Mouse (Mus musculus): ENCODE measurements around the gene Limch1. TPM values are rescaled to one million over a fixed set of nuclear protein-coding genes. Genes with fewer than 3 reads are reported as not detected.

Limch1 gene
- polyA plus RNA-seq, 1 experiment from 2014 or later, result 61.9 TPM

DNA sequence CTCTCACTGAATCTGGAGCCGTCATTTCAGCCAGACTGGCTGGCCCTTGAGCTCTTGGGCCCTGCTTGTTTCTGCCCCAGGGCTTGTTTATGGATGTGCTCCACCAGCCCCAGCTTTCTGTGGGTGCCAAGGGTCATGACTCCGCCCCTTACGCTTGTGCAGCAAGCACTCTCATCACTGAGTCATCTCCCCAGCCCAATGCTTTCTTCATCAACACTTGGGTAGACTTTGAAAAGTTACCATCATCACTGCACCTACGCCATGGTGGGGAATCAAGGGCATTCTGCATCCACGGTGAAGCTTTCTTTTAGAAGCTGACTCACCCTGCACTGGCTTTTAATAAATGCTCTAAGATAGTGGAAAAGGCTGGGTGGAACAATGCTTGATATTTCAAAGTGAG, 97.1 kb downstream of the Limch1 start:
- Histone ChIP-seq H3K4me3 (no peak overlapping the region), H3K27me3 (no peaks in the 10 kb centered on the region), H3K27ac (no peak overlapping the region), H3K36me3 (no peaks in the 10 kb centered on the region), H3K4me1 (no peaks in the 10 kb centered on the region), H3K9me3 (no peaks in the 10 kb centered on the region), H3K4me2 (replicated peaks) (no peak overlapping the region), H3K9ac (no peak overlapping the region)
- no peak for ATAC-seq (ENCODE audit: insufficient number of reproducible peaks, insufficient read depth, low FRiP score, low TSS enrichment)
- 92% methylated on average over 5 of the region's 5 CpGs for WGBS

DNA sequence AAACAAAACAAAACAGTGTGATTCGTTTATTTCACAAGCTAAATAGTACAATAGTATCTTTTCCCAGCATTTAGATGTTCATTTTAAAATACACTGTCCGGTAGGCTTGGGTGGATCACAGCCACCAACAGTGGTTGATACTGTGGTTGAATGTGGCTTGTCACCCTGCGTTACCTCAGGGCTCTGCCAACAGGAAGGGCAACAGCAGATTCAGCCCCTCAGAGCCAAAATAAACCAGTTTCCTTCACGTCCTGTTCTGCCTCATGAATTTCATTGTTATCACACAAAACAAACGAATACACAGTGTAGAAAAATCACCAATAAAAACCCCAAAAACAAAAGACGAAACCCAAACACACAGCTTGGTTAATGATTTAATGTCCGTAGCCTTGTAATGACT, 102.5 kb downstream of the Limch1 start:
- Histone ChIP-seq H3K36me3 (no peaks in the 10 kb centered on the region), H3K27me3 (no peaks in the 10 kb centered on the region), H3K4me1 (no peaks in the 10 kb centered on the region), H3K9me3 (no peaks in the 10 kb centered on the region), H3K4me3 (no peak overlapping the region), H3K9ac (no peak overlapping the region), H3K4me2 (replicated peaks) (no peak overlapping the region), H3K27ac (no peak overlapping the region)
- WGBS, result 78% methylated on average over 7 of the region's 7 CpGs
- ATAC-seq (ENCODE audit: insufficient number of reproducible peaks, insufficient read depth, low FRiP score, low TSS enrichment), result no peak

DNA sequence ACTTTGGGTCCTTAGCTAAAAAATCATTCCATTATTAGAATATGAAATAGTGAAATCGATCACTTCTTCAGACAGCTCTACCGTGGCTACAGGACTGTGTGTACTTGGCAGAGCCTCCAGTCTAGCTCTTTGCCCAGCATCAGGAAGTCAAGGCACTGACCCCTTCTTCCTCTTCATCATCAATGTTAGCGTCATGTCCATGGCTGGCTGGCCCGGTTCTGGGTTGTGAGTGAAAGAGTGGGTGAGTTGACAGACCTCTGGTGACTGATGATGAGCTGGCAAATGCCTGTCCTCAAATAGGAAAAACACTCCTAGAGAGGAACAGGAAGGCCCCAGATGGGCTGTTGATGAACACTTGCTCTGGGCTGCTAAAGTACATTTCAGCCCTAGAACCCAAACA, 103.5 kb downstream of the Limch1 start:
- Histone ChIP-seq H3K9me3 (no peaks in the 10 kb centered on the region), H3K36me3 (no peaks in the 10 kb centered on the region), H3K9ac (no peak overlapping the region), H3K4me2 (replicated peaks) (no peak overlapping the region), H3K27me3 (no peaks in the 10 kb centered on the region), H3K27ac (no peak overlapping the region), H3K4me1 (no peaks in the 10 kb centered on the region), H3K4me3 (no peak overlapping the region)
- no peak for ATAC-seq (ENCODE audit: insufficient number of reproducible peaks, insufficient read depth, low FRiP score, low TSS enrichment)
- WGBS, result 82% methylated on average over 4 of the region's 4 CpGs

DNA sequence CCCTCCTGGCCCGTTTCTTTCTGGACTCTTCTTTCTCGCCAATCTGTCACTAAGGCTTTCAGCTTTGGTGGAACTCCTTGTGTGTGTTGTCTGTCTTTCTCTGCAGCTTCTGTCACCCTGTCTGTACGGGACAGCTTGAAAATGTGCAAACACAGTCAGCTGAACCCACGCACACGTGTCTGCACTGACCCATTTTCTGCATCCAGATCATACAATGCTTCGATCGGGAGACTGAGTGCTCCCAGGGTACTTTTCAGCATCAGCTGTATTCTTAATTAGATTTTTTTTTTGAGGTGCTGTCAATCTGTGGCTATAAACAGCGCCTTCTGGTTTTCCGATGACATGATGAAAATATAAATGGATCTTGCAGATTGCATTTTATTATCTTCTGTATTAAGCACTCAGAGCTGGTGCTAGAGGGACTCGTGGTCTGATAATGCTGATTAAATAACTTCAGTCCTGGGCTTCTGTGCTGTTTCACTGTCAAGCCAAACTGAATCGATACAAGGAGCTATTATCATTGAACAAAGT, 105.2 kb downstream of the Limch1 start:
- no peak for ATAC-seq (ENCODE audit: insufficient number of reproducible peaks, insufficient read depth, low FRiP score, low TSS enrichment)
- H3K4me1 ChIP-seq, result peaks cover 7% of the 10 kb centered on the region; the same call in 1 of the 2 replicates
- H3K36me3 ChIP-seq, result no peaks in the 10 kb centered on the region
- H3K9ac ChIP-seq, result no peak overlapping the region
- H3K9me3 ChIP-seq, result no peaks in the 10 kb centered on the region
- H3K27ac ChIP-seq, result no peak overlapping the region
- H3K4me2 ChIP-seq (replicated peaks), result no peak overlapping the region
- H3K27me3 ChIP-seq, result no peaks in the 10 kb centered on the region
- WGBS, result 79% methylated on average over 11 of the region's 11 CpGs
- no peak overlapping the region for H3K4me3 ChIP-seq

GRCm38 (mm10) chr5:66851708-66852107, 106.1 kb downstream of the Limch1 start:
- Histone ChIP-seq H3K27ac (no peak overlapping the region), H3K9ac (no peak overlapping the region), H3K4me3 (no peak overlapping the region), H3K4me1 (peaks cover 7% of the 10 kb centered on the region; the same call in 1 of the 2 replicates), H3K4me2 (replicated peaks) (no peak overlapping the region), H3K9me3 (no peaks in the 10 kb centered on the region), H3K36me3 (no peaks in the 10 kb centered on the region), H3K27me3 (no peaks in the 10 kb centered on the region)
- no peak for ATAC-seq (ENCODE audit: insufficient number of reproducible peaks, insufficient read depth, low FRiP score, low TSS enrichment)
- WGBS, result 82% methylated on average over 5 of the region's 5 CpGs

DNA sequence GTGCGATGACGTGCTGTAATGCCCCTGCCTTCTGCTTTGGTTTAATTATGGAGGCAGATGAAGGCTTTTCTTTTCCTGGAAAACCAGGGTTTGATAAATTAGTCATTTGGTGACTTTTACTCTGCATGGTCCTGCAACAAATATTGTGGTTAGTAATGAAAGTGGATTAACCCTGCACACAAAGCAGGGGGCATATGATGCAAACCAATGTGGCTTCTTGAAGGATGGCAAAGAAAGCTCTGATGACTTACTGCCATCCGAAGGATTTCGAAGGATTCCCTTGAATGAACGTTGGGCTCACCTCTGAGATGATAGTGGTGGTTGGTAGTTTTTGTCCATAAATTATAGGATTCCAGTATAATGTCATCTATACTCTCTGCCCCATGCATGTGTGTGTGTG, 108.6 kb downstream of the Limch1 start:
- Histone ChIP-seq H3K4me3 (no peak overlapping the region), H3K27ac (no peak overlapping the region), H3K4me2 (replicated peaks) (no peak overlapping the region), H3K27me3 (no peaks in the 10 kb centered on the region), H3K9ac (no peak overlapping the region), H3K9me3 (no peaks in the 10 kb centered on the region), H3K4me1 (peaks cover 7% of the 10 kb centered on the region; the same call in 1 of the 2 replicates), H3K36me3 (no peaks in the 10 kb centered on the region)
- 77% methylated on average over 5 of the region's 5 CpGs for WGBS
- ATAC-seq (ENCODE audit: insufficient number of reproducible peaks, insufficient read depth, low FRiP score, low TSS enrichment), result no peak

DNA sequence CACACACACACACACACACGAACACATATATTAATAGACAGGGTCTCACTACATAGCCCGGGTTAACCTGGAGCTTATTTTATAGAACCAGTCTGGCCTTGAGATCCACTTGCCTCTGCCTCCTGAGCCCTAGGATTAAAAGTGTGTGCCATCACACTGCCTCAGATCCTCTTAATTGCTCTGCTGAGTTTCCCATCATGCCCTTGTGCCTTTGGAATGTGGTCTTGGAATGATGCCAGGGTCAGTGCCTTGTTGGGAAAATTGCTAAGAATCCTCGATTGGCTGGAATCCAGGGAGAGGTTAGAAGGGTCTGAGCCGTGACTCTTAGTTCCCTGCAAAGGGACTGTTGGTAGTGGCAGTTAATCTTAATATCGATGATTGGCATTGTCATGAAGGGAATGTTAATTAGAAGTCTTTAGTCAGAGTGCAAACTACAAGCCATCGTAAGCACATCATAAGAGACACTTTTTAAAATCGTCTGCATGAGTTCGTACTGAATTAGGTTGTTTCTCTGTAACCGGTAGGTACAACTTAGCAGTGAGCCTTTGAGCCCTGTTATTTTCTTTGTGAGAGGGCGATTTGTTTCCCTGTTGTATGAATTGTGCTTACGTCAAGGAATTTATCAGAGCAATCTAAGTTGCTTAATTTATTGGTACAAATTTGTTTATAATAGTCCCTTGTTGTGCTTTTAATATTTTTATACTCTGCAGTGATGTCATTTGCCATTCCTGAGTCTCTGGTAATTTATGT, 109.9 kb downstream of the Limch1 start:
- no peaks in the 10 kb centered on the region for H3K27me3 ChIP-seq
- no peaks in the 10 kb centered on the region for H3K36me3 ChIP-seq
- H3K4me2 ChIP-seq (replicated peaks), result no peak overlapping the region
- no peak overlapping the region for H3K9ac ChIP-seq
- WGBS, result 68% methylated on average over 11 of the region's 11 CpGs
- no peaks in the 10 kb centered on the region for H3K9me3 ChIP-seq
- no peak overlapping the region for H3K4me3 ChIP-seq
- no peak overlapping the region for H3K27ac ChIP-seq
- peaks cover 7% of the 10 kb centered on the region; the same call in 1 of the 2 replicates for H3K4me1 ChIP-seq
- no peak for ATAC-seq (ENCODE audit: insufficient number of reproducible peaks, insufficient read depth, low FRiP score, low TSS enrichment)

DNA sequence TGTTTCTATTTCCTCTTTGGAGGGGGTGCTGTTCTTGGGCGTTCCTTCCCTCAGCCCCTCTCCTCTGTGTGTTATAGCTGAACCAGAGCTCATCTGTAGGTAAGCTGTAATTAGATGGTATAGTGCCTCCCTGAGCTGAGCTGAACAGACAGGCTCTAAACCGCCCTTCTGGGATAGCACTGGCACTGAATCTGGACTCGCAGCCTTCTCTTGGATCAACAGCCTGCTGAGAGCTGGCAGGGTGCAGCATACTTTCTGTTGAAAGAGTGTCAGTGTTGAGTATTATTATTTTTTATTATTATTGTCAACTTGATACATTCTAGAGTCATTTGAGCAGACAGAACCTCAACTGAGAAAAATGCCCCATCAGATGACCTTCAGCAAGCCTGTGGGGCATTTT, 113.9 kb downstream of the Limch1 start:
- no peak for ATAC-seq (ENCODE audit: insufficient number of reproducible peaks, insufficient read depth, low FRiP score, low TSS enrichment)
- H3K4me2 ChIP-seq (replicated peaks), result no peak overlapping the region
- H3K36me3 ChIP-seq, result no peaks in the 10 kb centered on the region
- H3K27ac ChIP-seq, result no peak overlapping the region
- H3K4me3 ChIP-seq, result no peak overlapping the region
- no peak overlapping the region for H3K9ac ChIP-seq
- peaks cover 20% of the 10 kb centered on the region; the same call in 1 of the 2 replicates for H3K4me1 ChIP-seq
- H3K9me3 ChIP-seq, result no peaks in the 10 kb centered on the region
- H3K27me3 ChIP-seq, result no peaks in the 10 kb centered on the region
- 85% methylated on average over 3 of the region's 3 CpGs for WGBS

- Histone ChIP-seq H3K4me3 (no peak overlapping the region), H3K4me1 (peaks cover 13% of the 10 kb centered on the region; the same call in 1 of the 2 replicates), H3K36me3 (no peaks in the 10 kb centered on the region), H3K9ac (no peak overlapping the region), H3K27ac (no peak overlapping the region), H3K9me3 (no peaks in the 10 kb centered on the region), H3K4me2 (replicated peaks) (no peak overlapping the region), H3K27me3 (no peaks in the 10 kb centered on the region)
- 68% methylated on average over 17 of the region's 17 CpGs for WGBS
- ATAC-seq (ENCODE audit: insufficient number of reproducible peaks, insufficient read depth, low FRiP score, low TSS enrichment), result 0 out of 2 replicates have a peak, but pooled peaks have one; percentile 30
These were observed 115.8 kb downstream of the Limch1 start for GRCm38 (mm10) chr5:66861232-66862035.

DNA sequence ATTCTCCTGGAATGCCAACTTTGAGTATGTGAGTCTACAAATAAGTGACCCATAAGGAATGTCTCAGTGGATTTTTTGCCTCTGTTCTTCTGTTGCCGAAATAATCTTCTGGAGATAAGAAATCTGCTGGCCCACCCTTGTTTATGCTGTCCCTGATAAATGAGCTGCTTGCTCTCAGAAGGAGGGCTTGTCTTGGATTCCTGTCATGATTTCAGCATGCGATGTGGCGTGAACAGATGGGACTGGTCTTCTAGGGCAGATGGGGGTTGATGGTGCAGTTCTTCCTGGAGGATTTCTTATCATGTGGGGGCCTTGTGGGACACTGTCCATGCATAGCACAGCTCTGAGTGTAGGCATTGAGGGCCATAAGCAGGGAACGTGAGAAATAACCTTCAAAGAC, 116.5 kb downstream of the Limch1 start:
- WGBS, result 82% methylated on average over 4 of the region's 4 CpGs
- Histone ChIP-seq H3K9me3 (no peaks in the 10 kb centered on the region), H3K9ac (no peak overlapping the region), H3K27ac (no peak overlapping the region), H3K36me3 (no peaks in the 10 kb centered on the region), H3K27me3 (no peaks in the 10 kb centered on the region), H3K4me3 (no peak overlapping the region), H3K4me1 (peaks cover 13% of the 10 kb centered on the region; the same call in 1 of the 2 replicates), H3K4me2 (replicated peaks) (no peak overlapping the region)
- no peak for ATAC-seq (ENCODE audit: insufficient number of reproducible peaks, insufficient read depth, low FRiP score, low TSS enrichment)

GRCm38 (mm10) chr5:66865229-66865628, 119.6 kb downstream of the Limch1 start:
- H3K27me3 ChIP-seq, result no peaks in the 10 kb centered on the region
- no peaks in the 10 kb centered on the region for H3K9me3 ChIP-seq
- 78% methylated on average over 5 of the region's 5 CpGs for WGBS
- H3K36me3 ChIP-seq, result no peaks in the 10 kb centered on the region
- H3K4me1 ChIP-seq, result peaks cover 13% of the 10 kb centered on the region; the same call in 1 of the 2 replicates
- no peak for ATAC-seq (ENCODE audit: insufficient number of reproducible peaks, insufficient read depth, low FRiP score, low TSS enrichment)
- H3K9ac ChIP-seq, result no peak overlapping the region
- H3K4me3 ChIP-seq, result no peak overlapping the region
- H3K4me2 ChIP-seq (replicated peaks), result no peak overlapping the region
- H3K27ac ChIP-seq, result no peak overlapping the region

DNA sequence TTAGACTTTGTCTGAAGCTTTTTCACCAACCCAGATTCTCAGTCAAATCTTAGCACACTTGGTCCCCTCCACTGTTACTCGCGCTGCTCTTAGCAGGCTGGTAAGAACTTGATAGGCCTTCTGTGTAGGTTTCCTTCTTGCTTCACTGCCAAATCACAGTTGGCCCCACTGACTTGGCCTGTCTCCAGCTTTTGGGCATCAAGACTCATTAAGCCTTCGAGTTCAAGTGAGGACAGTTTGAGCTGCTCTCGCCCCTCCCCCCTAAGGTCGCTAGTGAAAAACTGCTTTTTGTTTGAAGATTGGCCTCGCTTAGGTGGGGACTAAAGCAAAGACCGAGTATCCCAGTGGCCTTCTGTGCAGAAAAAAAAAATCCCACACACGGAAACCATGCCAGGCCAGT, 120.4 kb downstream of the Limch1 start:
- ATAC-seq (ENCODE audit: insufficient number of reproducible peaks, insufficient read depth, low FRiP score, low TSS enrichment), result no peak

More for the DNA sequence above, 120.4 kb downstream of the Limch1 start:
- Histone ChIP-seq H3K4me3 (no peak overlapping the region), H3K4me2 (replicated peaks) (no peak overlapping the region), H3K9me3 (no peaks in the 10 kb centered on the region), H3K27me3 (no peaks in the 10 kb centered on the region), H3K36me3 (no peaks in the 10 kb centered on the region), H3K4me1 (peaks cover 10% of the 10 kb centered on the region; the same call in 1 of the 2 replicates), H3K27ac (no peak overlapping the region), H3K9ac (no peak overlapping the region)
- 65% methylated on average over 8 of the region's 8 CpGs for WGBS

Data from embryonic facial prominence, embryonic 12.5 days (tissue).